Comparison of ENCODE assay signal across 8 mouse cellular contexts in the genomic region with DNA sequence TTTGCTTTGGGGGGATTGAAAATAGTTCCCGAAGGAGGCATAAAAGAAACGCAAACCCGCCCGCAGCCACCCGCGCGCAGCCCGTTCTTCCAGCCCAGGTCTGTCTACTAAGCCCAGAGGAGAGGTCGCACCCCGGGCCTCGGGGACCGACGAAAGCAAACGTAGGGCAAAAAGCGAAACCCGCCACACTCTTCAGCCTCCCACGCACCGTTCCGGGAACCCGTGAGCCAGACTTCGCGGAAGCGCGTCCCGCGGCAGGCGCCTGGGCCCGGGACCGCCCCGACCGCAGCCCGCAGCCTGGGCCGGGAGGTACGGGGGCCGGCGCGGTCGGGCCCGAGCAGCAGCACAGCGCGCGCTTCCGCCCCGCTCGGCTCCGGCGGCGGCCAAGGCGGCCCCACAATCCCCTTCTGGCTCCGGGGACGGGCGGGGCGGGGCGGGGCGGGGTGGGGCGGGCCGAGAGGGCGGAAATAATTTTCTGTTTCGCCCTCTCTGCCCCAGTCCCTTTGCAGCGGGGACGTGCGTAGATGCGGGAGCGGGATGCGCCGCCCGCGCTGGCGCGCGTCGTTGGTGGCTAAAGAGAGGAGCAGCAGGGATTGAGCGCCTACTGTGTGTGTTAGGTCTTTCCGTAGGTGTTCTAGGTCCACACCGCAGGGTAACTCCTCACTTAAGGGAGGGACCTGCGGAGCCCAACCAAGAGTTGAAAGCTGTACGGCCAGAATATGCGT. TPM values are rescaled to one million over a fixed set of nuclear protein-coding genes. Genes with fewer than 3 reads are reported as not detected.
DNase-seq lines count a peak whose midpoint lies in the region; ATAC-seq and TF ChIP-seq lines count a peak whose summit lies in the region.

No protein-coding gene starts in this region.

- TF ChIP-seq POLR2A in spleen, adult 2 months (IDR thresholded peaks at IDR 0.05; ENCODE audit: low read depth, low read length), result peak; percentile 93

- no peaks in the 10 kb centered on the region for H3K36me3 ChIP-seq in intestine, postnatal 0 days (ENCODE audit: control insufficient read depth, insufficient read depth)
- H3K36me3 ChIP-seq in limb, embryonic 12.5 days, result no peaks in the 10 kb centered on the region
- no peaks in the 10 kb centered on the region for H3K36me3 ChIP-seq in midbrain, embryonic 12.5 days
- no peaks in the 10 kb centered on the region; the same call in 1 of the 2 replicates for H3K36me3 ChIP-seq in spleen, adult 2 months (ENCODE audit: control insufficient read depth, insufficient read depth, low read length)

- peaks cover 4% of the 10 kb centered on the region for H3K4me1 ChIP-seq in intestine, postnatal 0 days (replicated peaks; ENCODE audit: control insufficient read depth, insufficient read depth, low read length)
- H3K4me1 ChIP-seq in limb, embryonic 12.5 days (replicated peaks), result peaks cover 46% of the 10 kb centered on the region
- peaks cover 51% of the 10 kb centered on the region for H3K4me1 ChIP-seq in midbrain, embryonic 12.5 days
- peaks cover 10% of the 10 kb centered on the region; the same call in 1 of the 2 replicates for H3K4me1 ChIP-seq in spleen, adult 2 months (ENCODE audit: control insufficient read depth, insufficient read depth, insufficient read length)

- H3K4me2 ChIP-seq in intestine, postnatal 0 days (replicated peaks; ENCODE audit: low read depth), result peak overlapping the region; percentile 96
- H3K4me2 ChIP-seq in limb, embryonic 12.5 days, result peak overlapping the region; percentile 85
- H3K4me2 ChIP-seq in midbrain, embryonic 12.5 days (replicated peaks), result peak overlapping the region; percentile 83

- peak; percentile 72 for ATAC-seq in intestine, postnatal 0 days
- ATAC-seq in limb, embryonic 12.5 days (ENCODE audit: insufficient number of reproducible peaks, insufficient read depth, low FRiP score, low TSS enrichment, low read depth), result peak; percentile 76
- ATAC-seq in midbrain, embryonic 12.5 days (ENCODE audit: low FRiP score, low read depth), result peak; percentile 82

- H3K4me3 ChIP-seq in intestine, postnatal 0 days (ENCODE audit: low read depth, low read length), result peak overlapping the region; percentile 63
- peak overlapping the region; percentile 84 for H3K4me3 ChIP-seq in limb, embryonic 12.5 days (replicated peaks)
- H3K4me3 ChIP-seq in midbrain, embryonic 12.5 days, result peak overlapping the region; percentile 65
- H3K4me3 ChIP-seq in spleen, adult 2 months (ENCODE audit: extremely low read depth, insufficient read depth, insufficient read length), result peak overlapping the region; percentile 90

- H3K9ac ChIP-seq in intestine, postnatal 0 days (ENCODE audit: low read depth, low read length), result peak overlapping the region; percentile 87
- peak overlapping the region; percentile 90 for H3K9ac ChIP-seq in limb, embryonic 12.5 days (replicated peaks)
- H3K9ac ChIP-seq in midbrain, embryonic 12.5 days (replicated peaks), result peak overlapping the region; percentile 80

- no peak for TF ChIP-seq CTCF in intestine, postnatal 0 days (IDR thresholded peaks at IDR 0.05; ENCODE audit: low read depth)
- TF ChIP-seq CTCF in spleen, adult 2 months (IDR thresholded peaks at IDR 0.05; ENCODE audit: extremely low read depth, insufficient read depth, insufficient read length, insufficient replicate concordance), result no peak

- no peaks in the 10 kb centered on the region for H3K27me3 ChIP-seq in intestine, postnatal 0 days (replicated peaks; ENCODE audit: control insufficient read depth, insufficient read depth, low read length)
- peaks cover 17% of the 10 kb centered on the region for H3K27me3 ChIP-seq in limb, embryonic 12.5 days
- H3K27me3 ChIP-seq in midbrain, embryonic 12.5 days, result peaks cover 32% of the 10 kb centered on the region
- no peaks in the 10 kb centered on the region for H3K27me3 ChIP-seq in spleen, adult 2 months (ENCODE audit: control insufficient read depth, insufficient read depth, low read length)

- peak overlapping the region; percentile 97 for H3K27ac ChIP-seq in intestine, postnatal 0 days (ENCODE audit: low read depth, low read length)
- peak overlapping the region; percentile 66 for H3K27ac ChIP-seq in limb, embryonic 12.5 days
- H3K27ac ChIP-seq in midbrain, embryonic 12.5 days (replicated peaks), result peak overlapping the region; percentile 70
- H3K27ac ChIP-seq in spleen, adult 2 months (ENCODE audit: insufficient read depth, low read length), result peak overlapping the region; percentile 99

- DNase-seq in ovary, postnatal 36 days (ENCODE audit: low spot score), result peak; percentile 81
- no peak for DNase-seq in ovary, postnatal 14 days (ENCODE audit: low spot score)
- peak; percentile 90 for DNase-seq in embryo, embryonic 11 days
- DNase-seq in heart, adult 11 months, result peak; percentile 99
- DNase-seq in spleen, adult 2 months (ENCODE audit: low read depth in 1 of 2, low spot score in 2 of 2), result peak; percentile 47 to 78

- H3K9me3 ChIP-seq in intestine, postnatal 0 days (ENCODE audit: control insufficient read depth), result no peaks in the 10 kb centered on the region
- no peaks in the 10 kb centered on the region for H3K9me3 ChIP-seq in limb, embryonic 12.5 days
- no peaks in the 10 kb centered on the region for H3K9me3 ChIP-seq in midbrain, embryonic 12.5 days

- WGBS in intestine, postnatal 0 days, result under 1% methylated on average over 54 of the region's 78 CpGs
- WGBS in limb, embryonic 12.5 days, result under 1% methylated on average over 72 of the region's 78 CpGs
- 0% methylated on average over 63 of the region's 78 CpGs for WGBS in midbrain, embryonic 12.5 days
- under 1% methylated on average over 65 of the region's 78 CpGs for WGBS in spleen, adult 2 months

RNA-seq across cellular contexts. Expression of gene Mllt6, which starts 3.1 kb away (rescaled TPM):
- polyA plus RNA-seq in intestine, postnatal 0 days (2015; fragmentation: Nextera tagmentation; extraction: Ambion mirVana), result 1.4 and 1.6 TPM in 2 replicates
- polyA plus RNA-seq in limb, embryonic 12.5 days (2016; fragmentation: Nextera tagmentation; extraction: Ambion mirVana), result 2.8 and 2.9 TPM in 2 replicates
- 3.0 and 3.2 TPM in 2 replicates for polyA plus RNA-seq in midbrain, embryonic 12.5 days (2016; fragmentation: Nextera tagmentation; extraction: Ambion mirVana)
- 65.8 and 93.7 TPM in 2 replicates for polyA plus RNA-seq in spleen, adult 2 months (2012; rRNA removed)

RNA-seq across cellular contexts. Expression of gene Cisd3, which starts 25.5 kb away (rescaled TPM):
- polyA plus RNA-seq in intestine, postnatal 0 days (2015; fragmentation: Nextera tagmentation; extraction: Ambion mirVana), result 122 and 123 TPM in 2 replicates
- 10.0 and 11.3 TPM in 2 replicates for polyA plus RNA-seq in limb, embryonic 12.5 days (2016; fragmentation: Nextera tagmentation; extraction: Ambion mirVana)
- 12.4 and 13.5 TPM in 2 replicates for polyA plus RNA-seq in midbrain, embryonic 12.5 days (2016; fragmentation: Nextera tagmentation; extraction: Ambion mirVana)
- 17.3 and 18.5 TPM in 2 replicates for polyA plus RNA-seq in spleen, adult 2 months (2012; rRNA removed)

RNA-seq across cellular contexts. Expression of gene Epop, which starts 30.6 kb away (rescaled TPM):
- polyA plus RNA-seq in intestine, postnatal 0 days (2015; fragmentation: Nextera tagmentation; extraction: Ambion mirVana), result 1.1 and 1.3 TPM in 2 replicates
- polyA plus RNA-seq in limb, embryonic 12.5 days (2016; fragmentation: Nextera tagmentation; extraction: Ambion mirVana), result 16.4 and 16.9 TPM in 2 replicates
- polyA plus RNA-seq in midbrain, embryonic 12.5 days (2016; fragmentation: Nextera tagmentation; extraction: Ambion mirVana), result 14.2 and 16.2 TPM in 2 replicates
- polyA plus RNA-seq in spleen, adult 2 months (2012; rRNA removed), result 3.9 and 7.8 TPM in 2 replicates

RNA-seq across cellular contexts. Expression of gene Pcgf2, which starts 40.1 kb away (rescaled TPM):
- 7.9 and 8.9 TPM in 2 replicates for polyA plus RNA-seq in intestine, postnatal 0 days (2015; fragmentation: Nextera tagmentation; extraction: Ambion mirVana)
- 20.2 and 20.3 TPM in 2 replicates for polyA plus RNA-seq in limb, embryonic 12.5 days (2016; fragmentation: Nextera tagmentation; extraction: Ambion mirVana)
- 16.5 and 20.0 TPM in 2 replicates for polyA plus RNA-seq in midbrain, embryonic 12.5 days (2016; fragmentation: Nextera tagmentation; extraction: Ambion mirVana)
- 10.0 and 14.4 TPM in 2 replicates for polyA plus RNA-seq in spleen, adult 2 months (2012; rRNA removed)

RNA-seq across cellular contexts. Expression of gene Psmb3, which starts 43.0 kb away (rescaled TPM):
- polyA plus RNA-seq in intestine, postnatal 0 days (2015; fragmentation: Nextera tagmentation; extraction: Ambion mirVana), result 391 and 439 TPM in 2 replicates
- polyA plus RNA-seq in limb, embryonic 12.5 days (2016; fragmentation: Nextera tagmentation; extraction: Ambion mirVana), result 481 TPM in 2 replicates
- polyA plus RNA-seq in midbrain, embryonic 12.5 days (2016; fragmentation: Nextera tagmentation; extraction: Ambion mirVana), result 450 and 456 TPM in 2 replicates
- 151 and 203 TPM in 2 replicates for polyA plus RNA-seq in spleen, adult 2 months (2012; rRNA removed)

Comparison
In these comparisons a context has a peak if more than half of its experiments do, and no peak if none do; other contexts are left out.
1. RNA of gene Mllt6, which starts 3.1 kb away (polyA plus RNA-seq): 65.8 to 93.7 TPM in spleen, adult 2 months; 3.0 to 3.2 TPM in midbrain, embryonic 12.5 days, 2.8 to 2.9 TPM in limb, embryonic 12.5 days and 1.4 to 1.6 TPM in intestine, postnatal 0 days; every median in the first group is over 10 times any median in the second.
2. Peak in every context shown above with its lines, with median percentiles within 50 percentile points of each other: ATAC-seq, H3K27ac ChIP-seq, H3K4me2 ChIP-seq, H3K4me3 ChIP-seq and H3K9ac ChIP-seq.